Mouse (Mus musculus): Measurements from ENCODE around the gene Galnt15.

Galnt15 gene

DNA sequence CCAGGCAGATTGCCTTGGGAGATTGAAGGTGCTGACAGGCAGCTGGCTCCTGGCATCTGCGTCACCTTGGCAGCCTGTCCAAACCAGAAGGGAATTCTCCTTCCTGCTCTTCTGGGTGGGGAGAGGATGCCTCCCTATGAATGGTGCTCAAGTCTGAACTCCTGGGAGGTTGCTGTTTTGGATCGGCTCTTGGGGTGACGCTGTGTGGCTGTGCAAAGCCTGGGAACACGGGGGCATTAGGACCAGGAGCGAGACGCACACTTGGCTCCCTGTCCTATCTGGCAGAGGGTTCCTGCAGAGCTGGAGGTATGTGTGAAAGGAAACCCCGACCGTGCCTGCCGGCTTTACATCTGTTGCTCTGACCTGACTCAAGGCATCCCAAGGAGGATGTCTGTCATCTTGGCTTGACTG lies at the start of gene Galnt15:
Gene Galnt15, plus strand, starts transcription at position 309 of the 411 bp plus-strand sequence.
- no peak for DNase-seq (ENCODE audit: low read depth, low spot score)

DNA sequence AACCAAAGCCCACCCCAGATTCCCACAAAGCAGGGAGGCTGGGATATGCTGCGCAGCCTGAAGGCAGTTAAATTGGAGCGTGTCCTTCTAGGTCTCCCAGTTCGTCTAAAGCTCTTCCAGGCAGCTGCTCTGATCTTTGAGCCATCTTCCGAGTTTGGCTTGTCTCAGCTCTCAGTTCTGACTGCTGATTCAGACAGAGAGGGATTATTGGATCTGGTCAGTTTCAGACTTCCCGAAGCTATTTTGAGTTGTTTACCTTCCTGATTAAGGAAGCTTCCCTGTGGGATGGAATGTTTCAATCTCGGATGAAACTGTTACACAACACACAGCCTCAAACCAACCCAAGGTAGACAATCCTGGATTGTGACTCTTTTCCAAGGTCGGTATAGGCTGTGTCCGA lies 34.8 kb upstream of the Galnt15 start:
- DNase-seq (ENCODE audit: low read depth, low spot score) = no peak

- DNase-seq (ENCODE audit: low read depth, low spot score) = no peak
These were observed 27.8 kb upstream of the Galnt15 start for GRCm38 (mm10) chr14:32000941-32001340.

GRCm38 (mm10) chr14:32002502-32003338 lies 26.1 kb upstream of the Galnt15 start:
- no peak for DNase-seq (ENCODE audit: low read depth, low spot score)

DNA sequence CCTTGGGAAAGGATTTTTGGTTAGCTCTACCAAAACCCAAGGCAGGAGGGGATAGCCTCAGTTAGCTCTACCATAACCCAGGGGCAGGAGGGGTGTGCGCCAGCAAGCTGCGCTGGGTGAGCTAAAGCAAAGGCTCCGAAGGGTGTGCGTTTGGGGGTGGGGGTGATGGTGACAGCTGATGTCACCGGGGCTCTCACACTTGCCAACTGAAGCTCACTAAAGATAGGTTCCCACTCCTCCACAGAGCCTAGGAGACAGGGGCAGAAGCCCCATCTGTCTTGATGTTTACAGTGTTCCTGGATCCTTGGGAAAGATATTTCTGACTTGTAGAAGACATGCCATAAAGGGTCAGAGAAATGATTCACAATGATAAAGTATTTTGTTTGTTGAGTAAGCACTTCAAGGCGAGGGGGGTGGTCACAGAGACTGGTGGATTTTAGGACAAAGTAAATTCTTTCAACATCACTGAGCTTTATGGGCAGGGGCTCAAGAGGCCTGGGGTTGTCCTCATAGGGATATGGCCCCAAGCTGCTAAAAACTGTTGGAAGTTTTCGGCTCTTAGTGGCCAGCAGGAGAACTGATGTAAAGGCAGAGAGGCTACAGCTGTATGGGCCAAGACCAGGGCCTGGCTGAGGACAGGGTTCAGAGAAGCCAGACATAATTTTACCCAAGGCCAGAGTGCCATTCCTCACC lies 24.7 kb upstream of the Galnt15 start:
- no peak for DNase-seq (ENCODE audit: low read depth, low spot score)

GRCm38 (mm10) chr14:32005673-32006261 lies 23.0 kb upstream of the Galnt15 start:
- no peak for DNase-seq (ENCODE audit: low read depth, low spot score)

DNA sequence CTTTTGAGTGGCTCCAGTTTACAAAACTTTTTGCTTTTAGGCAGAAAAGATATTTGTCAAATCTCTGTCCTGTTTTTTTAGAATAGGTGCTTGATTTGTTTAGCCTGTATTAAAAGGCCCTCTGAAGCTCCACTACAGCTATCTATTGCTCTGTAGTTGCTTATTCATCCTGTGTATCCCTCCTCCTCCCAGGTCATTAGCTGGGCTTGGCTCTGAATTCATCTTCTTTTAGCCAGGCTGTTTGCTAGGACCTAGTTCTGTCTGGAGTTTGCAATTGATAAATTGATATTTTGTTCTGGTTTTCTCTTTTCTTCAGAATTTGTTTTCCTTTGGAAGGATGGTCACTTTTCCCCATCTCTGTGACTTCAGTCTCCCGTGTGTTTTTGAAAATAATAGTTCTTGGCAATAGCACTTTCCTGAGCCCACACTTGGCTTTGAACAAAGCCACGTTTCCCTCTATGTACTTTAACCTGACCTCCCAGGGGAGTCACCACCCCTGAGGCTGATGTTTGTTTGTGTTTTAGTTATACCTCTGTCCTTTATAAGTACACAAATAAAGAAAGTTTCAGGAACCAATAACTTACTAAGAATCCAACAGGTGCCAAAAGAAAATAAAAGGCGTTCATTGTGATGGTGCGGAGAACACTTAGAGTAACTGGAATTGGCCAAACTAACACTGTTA lies 21.0 kb upstream of the Galnt15 start:
- DNase-seq (ENCODE audit: low read depth, low spot score) = no peak

DNA sequence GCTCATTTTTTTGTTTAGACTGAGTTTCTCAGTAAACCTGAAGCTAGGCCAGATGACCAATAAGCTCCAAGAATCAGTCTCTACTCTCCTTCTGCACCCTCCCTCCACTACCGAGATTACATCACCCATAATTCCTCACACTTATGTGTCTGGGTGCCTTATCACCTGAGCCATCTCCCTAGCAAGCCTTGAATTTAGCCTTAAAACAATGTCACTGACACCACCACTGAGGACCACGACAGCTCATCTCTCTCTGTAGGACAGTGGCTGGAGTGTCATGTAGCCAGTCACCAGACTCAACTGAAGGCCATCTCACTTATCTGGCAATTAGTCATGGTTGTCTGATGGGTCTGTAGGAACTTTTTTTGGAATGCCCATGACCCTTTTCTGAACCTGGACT lies 19.1 kb upstream of the Galnt15 start:
- DNase-seq (ENCODE audit: low read depth, low spot score) = no peak

- DNase-seq (ENCODE audit: low read depth, low spot score) = no peak
These were observed 17.1 kb upstream of the Galnt15 start for GRCm38 (mm10) chr14:32011547-32012304.

GRCm38 (mm10) chr14:32015131-32015770 lies 13.5 kb upstream of the Galnt15 start:
- no peak for DNase-seq (ENCODE audit: low read depth, low spot score)

GRCm38 (mm10) chr14:32016466-32016865 lies 12.3 kb upstream of the Galnt15 start:
- no peak for DNase-seq (ENCODE audit: low read depth, low spot score)

DNA sequence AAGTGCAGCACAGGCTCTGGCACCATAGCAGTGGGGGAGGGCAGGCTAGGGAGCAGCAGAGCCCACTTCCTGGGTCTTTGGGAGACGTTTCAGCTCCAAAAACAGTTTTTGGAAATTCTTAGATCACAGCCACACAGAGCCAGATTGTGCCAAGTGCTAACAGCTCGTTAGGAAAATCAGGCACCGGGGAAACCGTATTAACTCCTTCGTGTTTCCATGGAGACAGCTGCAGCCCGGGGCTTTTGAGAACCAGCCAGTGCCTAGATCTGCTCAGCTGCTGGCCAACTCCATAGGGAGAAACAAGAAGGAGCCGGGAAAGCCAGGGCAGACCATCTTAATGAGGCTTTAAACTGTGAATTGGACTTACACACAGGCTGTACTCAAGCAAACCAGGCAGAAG lies 11.9 kb upstream of the Galnt15 start:
- DNase-seq (ENCODE audit: low read depth, low spot score) = no peak

- no peak for DNase-seq (ENCODE audit: low read depth, low spot score)
These were observed 11.3 kb upstream of the Galnt15 start for GRCm38 (mm10) chr14:32017448-32017847.

DNA sequence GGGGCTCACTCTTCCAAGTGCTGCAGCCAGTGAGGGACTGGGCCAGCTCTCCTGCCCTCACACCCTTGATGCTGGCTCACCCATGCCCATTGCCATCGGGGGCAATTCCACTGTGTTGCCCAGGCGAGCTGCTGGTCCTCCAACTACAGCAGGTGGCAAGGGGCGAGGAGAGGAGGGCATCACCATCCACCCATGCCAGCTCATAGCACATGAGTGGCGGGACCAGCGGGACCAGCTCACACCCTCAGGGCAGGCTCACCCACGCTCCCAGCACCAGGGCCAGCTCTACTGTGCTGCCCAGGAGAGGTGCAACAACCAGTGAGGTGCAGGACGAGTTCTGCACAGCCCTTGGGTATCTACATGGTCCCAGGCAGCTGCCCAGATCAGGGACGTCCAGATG lies 9.7 kb upstream of the Galnt15 start:
- no peak for DNase-seq (ENCODE audit: low read depth, low spot score)

DNA sequence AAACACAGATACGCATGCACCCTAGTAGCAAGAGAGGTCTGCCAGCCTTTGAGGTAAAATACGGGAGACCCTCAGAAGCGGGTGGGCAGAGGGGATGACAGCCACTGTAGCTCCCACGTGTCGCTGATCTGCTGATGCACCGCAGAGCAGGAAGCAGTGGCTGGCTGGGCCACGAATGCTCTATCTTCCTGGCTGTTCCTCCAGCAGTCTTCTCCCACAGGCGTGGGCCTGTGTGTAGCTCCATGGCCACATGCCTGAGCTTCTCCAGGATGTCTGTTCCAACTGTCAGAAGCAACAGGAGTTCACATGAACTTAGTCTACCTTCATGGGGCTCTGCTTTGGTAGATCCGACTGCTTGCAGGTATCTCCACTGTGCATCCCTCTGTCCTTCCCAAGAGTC lies 6.8 kb upstream of the Galnt15 start:
- DNase-seq (ENCODE audit: low read depth, low spot score) = no peak

DNA sequence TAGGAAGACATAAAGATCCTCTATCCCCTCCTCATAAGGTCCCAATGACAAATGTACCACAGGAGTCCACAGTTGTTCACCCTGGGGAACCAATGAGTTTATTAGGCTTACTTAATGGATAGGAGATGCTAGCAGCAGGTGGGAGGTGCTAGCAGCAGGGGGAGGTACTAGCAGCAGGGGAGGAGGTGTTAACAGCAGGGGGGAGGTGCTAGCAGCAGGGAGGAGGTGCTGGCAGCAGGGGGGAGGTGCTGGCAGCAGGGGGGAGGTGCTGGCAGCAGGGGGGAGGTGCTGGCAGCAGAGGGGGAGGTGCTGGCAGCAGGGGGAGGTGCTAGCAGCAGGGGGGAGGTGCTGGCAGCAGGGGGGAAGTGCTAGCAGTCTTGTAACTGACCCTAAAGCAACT lies 6.3 kb upstream of the Galnt15 start:
- peak; percentile 56 for DNase-seq (ENCODE audit: low read depth, low spot score)

DNA sequence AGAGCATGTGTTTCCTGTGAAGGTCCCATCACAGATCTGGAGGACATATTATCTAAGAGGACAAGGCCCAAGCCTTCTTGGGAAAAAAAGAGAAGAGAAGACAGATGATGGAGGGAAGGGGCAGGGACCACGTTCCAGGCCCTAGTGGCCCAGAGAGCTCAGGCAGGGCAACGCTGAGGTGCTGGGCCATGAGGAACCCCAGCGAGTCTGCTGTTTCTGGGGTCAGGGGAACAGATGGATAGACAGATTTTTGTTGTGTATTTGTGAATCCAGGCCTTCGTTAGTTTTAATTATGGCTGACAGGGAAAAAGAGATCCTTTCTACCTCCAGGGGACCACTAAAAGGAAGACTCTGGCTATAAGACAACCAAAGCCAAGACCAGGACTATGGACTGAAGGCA lies 4.9 kb upstream of the Galnt15 start:
- no peak for DNase-seq (ENCODE audit: low read depth, low spot score)

DNA sequence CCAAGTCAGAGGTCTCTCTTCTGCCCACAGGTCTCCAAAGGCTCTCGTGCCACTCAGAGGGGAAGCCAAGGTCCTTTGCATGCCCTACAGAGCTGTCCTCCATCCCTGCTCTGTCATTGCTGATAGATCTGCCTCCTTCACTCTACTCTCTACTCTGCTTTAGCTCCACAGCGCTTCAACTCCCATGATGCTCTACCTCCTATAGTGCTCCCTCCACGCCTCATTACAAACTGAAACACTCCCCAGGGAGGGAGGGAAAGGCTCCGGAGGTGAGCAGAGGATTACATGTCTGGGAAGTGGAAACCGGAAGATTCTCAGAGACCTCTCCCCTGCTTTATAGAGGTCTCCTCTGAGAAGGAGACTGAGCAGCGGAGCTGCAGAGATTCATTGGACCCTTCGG lies 1.6 kb upstream of the Galnt15 start:
- no peak for DNase-seq (ENCODE audit: low read depth, low spot score)

- no peak for DNase-seq (ENCODE audit: low read depth, low spot score)
These were observed 713 bp downstream of the Galnt15 start for GRCm38 (mm10) chr14:32029411-32029992.

GRCm38 (mm10) chr14:32030073-32030472 lies 1.3 kb downstream of the Galnt15 start:
- no peak for DNase-seq (ENCODE audit: low read depth, low spot score)

Measured in A20 (cell line).